Comparison of ENCODE assay signal across 15 mouse cellular contexts in genomic region chr12:75822122-75822521, GRCm38 (mm10). TPM values are rescaled to one million over a fixed set of nuclear protein-coding genes. Genes with fewer than 3 reads are reported as not detected.
A peak's percentile ranks its signal among the peaks of the same experiment; 100 is the strongest.
DNase-seq lines count a peak whose midpoint lies in the region; ATAC-seq lines count a peak whose summit lies in the region.
"Had no signal": no experiment of that assay in that cellular context is flagged by ENCODE, and none has a peak within 500 bp of the region (broad histone marks: within the 10 kb centered on the region; RNA-seq: fewer than 3 reads in every experiment).

No protein-coding gene starts in this region.

- no peak overlapping the region for H3K27ac ChIP-seq in liver, embryonic 12.5 days
- H3K27ac ChIP-seq in limb, embryonic 12.5 days, result peak overlapping the region; percentile 4; the same call in 1 of the 2 replicates
- H3K27ac ChIP-seq: embryonic facial prominence, embryonic 15.5 days; forebrain, embryonic 13.5 days; layer of hippocampus, adult 2 months; liver, embryonic 14.5 days; neural tube, embryonic 13.5 days had no signal

- peaks cover 75% of the 10 kb centered on the region for H3K27me3 ChIP-seq in liver, embryonic 12.5 days (replicated peaks)
- H3K27me3 ChIP-seq in limb, embryonic 12.5 days, result peaks cover 6% of the 10 kb centered on the region
- H3K27me3 ChIP-seq: embryonic facial prominence, embryonic 15.5 days; forebrain, embryonic 13.5 days had no signal

- DNase-seq in adrenal gland, postnatal 14 days, result peak; percentile 65
- no peak for DNase-seq in adrenal gland, adult 8-10 months
- peak; percentile 50 for DNase-seq in heart, postnatal 4 days
- no peak for DNase-seq in heart, adult 11 months
- DNase-seq in liver, result peak; percentile 18
- DNase-seq: midbrain, embryonic 14.5 days had no signal

- H3K4me1 ChIP-seq in liver, embryonic 12.5 days, result peaks cover 24% of the 10 kb centered on the region; the same call in 1 of the 2 replicates
- H3K4me1 ChIP-seq in limb, embryonic 12.5 days (replicated peaks), result peaks cover 58% of the 10 kb centered on the region

- H3K9me3 ChIP-seq in liver, embryonic 12.5 days (replicated peaks), result no peaks in the 10 kb centered on the region
- no peaks in the 10 kb centered on the region for H3K9me3 ChIP-seq in limb, embryonic 12.5 days
- H3K9me3 ChIP-seq: embryonic facial prominence, embryonic 15.5 days; forebrain, embryonic 13.5 days; neural tube, embryonic 13.5 days had no signal

- no peak overlapping the region for H3K4me2 ChIP-seq in liver, embryonic 12.5 days
- H3K4me2 ChIP-seq in limb, embryonic 12.5 days, result peak overlapping the region; percentile 26; the same call in 1 of the 2 replicates
- H3K4me2 ChIP-seq: embryonic facial prominence, embryonic 15.5 days; forebrain, embryonic 13.5 days; neural tube, embryonic 13.5 days had no signal

- no peak overlapping the region for H3K9ac ChIP-seq in liver, embryonic 12.5 days
- H3K9ac ChIP-seq in limb, embryonic 12.5 days (replicated peaks), result no peak overlapping the region
- H3K9ac ChIP-seq: embryonic facial prominence, embryonic 15.5 days; forebrain, embryonic 13.5 days; liver, embryonic 14.5 days; neural tube, embryonic 13.5 days had no signal

- no peak for ATAC-seq in liver, embryonic 12.5 days
- no peak for ATAC-seq in limb, embryonic 12.5 days (ENCODE audit: insufficient number of reproducible peaks, insufficient read depth, low FRiP score, low TSS enrichment, low read depth)
- no peak for ATAC-seq in monocyte, adult 5-6 weeks (replicated peaks; ENCODE audit: insufficient number of reproducible peaks, low FRiP score, low TSS enrichment, poor library complexity, severe bottlenecking)
- ATAC-seq: forebrain, embryonic 13.5 days; inflammation-experienced regulatory T-cells, adult 6 months had no signal

- no peak overlapping the region for H3K4me3 ChIP-seq in liver, embryonic 12.5 days
- H3K4me3 ChIP-seq in limb, embryonic 12.5 days (replicated peaks), result no peak overlapping the region
- H3K4me3 ChIP-seq: embryonic facial prominence, embryonic 15.5 days; forebrain, embryonic 13.5 days; layer of hippocampus, adult 2 months; neural tube, embryonic 13.5 days had no signal

- WGBS in liver, embryonic 12.5 days (ENCODE audit: insufficient replicate concordance), result 52% methylated on average over 6 of the region's 6 CpGs
- WGBS in limb, embryonic 12.5 days, result 21% methylated on average over 6 of the region's 6 CpGs

- H3K36me3 ChIP-seq in liver, embryonic 12.5 days, result no peaks in the 10 kb centered on the region
- H3K36me3 ChIP-seq in limb, embryonic 12.5 days, result no peaks in the 10 kb centered on the region
- H3K36me3 ChIP-seq: embryonic facial prominence, embryonic 15.5 days; neural tube, embryonic 13.5 days had no signal

RNA-seq across cellular contexts. Expression of gene Syne2, which starts 4.2 kb away (rescaled TPM):
- 61.7 and 63.1 TPM in 2 replicates for total RNA-seq in adrenal gland, postnatal 14 days (2021)
- total RNA-seq in adrenal gland, adult 8-10 months (2022), result 10 to 100 TPM; 44.7 to 90.5 (median 59.6) TPM
- 10 to 100 TPM; 55.3 to 65.4 TPM for total RNA-seq in heart, postnatal 4 days (2021)
- 11.2 and 11.3 TPM in 2 replicates for polyA plus RNA-seq in liver, embryonic 12.5 days (2016; fragmentation: Nextera tagmentation; extraction: Ambion mirVana)
- polyA plus RNA-seq in limb, embryonic 12.5 days (2016; fragmentation: Nextera tagmentation; extraction: Ambion mirVana), result 106 and 119 TPM in 2 replicates
- 17.7 to 27.1 TPM (median 22.0 TPM) in 3 replicates for total RNA-seq in monocyte, adult 5-6 weeks (2017)

Comparison
In these comparisons a context has a peak if more than half of its experiments do, and no peak if none do; other contexts are left out.
1. DNase-seq: peak in adrenal gland, postnatal 14 days (single experiment), heart, postnatal 4 days (single experiment) and liver (single experiment); none in adrenal gland, adult 8-10 months (single experiment) and heart, adult 11 months (single experiment).